Mouse (Mus musculus): ENCODE results near the gene Slc39a11. TPM values are rescaled to one million over a fixed set of nuclear protein-coding genes. Genes with fewer than 3 reads are reported as not detected.

The Slc39a11 gene
- total and polyA plus RNA-seq, 3 experiments, result 43.2 to 54.4 (median 51.0) TPM

- peaks cover 0 to 10% of the 10 kb centered on the region in 2 experiments; a peak in 2 of 4 replicates for H3K4me1 ChIP-seq (ENCODE audit: control insufficient read depth in 1 of 2, insufficient read depth in 2 of 2)
- no peaks in the 10 kb centered on the region for H3K27me3 ChIP-seq (replicated peaks)
- dilution Hi-C loops (cut with MboI; ENCODE audit: extremely low pct_ligation_motif_present, extremely low pct_unique_long_range_greater_than_20kb, low sequenced_read_pairs), result no loop called here
- 0 out of 2 replicates have a peak, but pooled peaks cover 3% of the 10 kb centered on the region for H3K79me2 ChIP-seq (replicated peaks; ENCODE audit: control insufficient read depth, extremely low read depth, insufficient read depth, poor library complexity, severe bottlenecking)
- no peak overlapping the region for H3K9ac ChIP-seq (ENCODE audit: insufficient read depth, low read depth)
- no peak overlapping the region for H3K4me2 ChIP-seq (ENCODE audit: insufficient read depth, low read depth, poor library complexity, severe bottlenecking)
- no peak overlapping the region for H3K27ac ChIP-seq (ENCODE audit: insufficient read depth, low read depth)
- H3K9me3 ChIP-seq (replicated peaks; ENCODE audit: low read length), result no peaks in the 10 kb centered on the region
- in situ Hi-C loops (cut with MboI; ENCODE audit: low pct_ligation_motif_present, low pct_unique_long_range_greater_than_20kb, low sequenced_read_pairs), result no loop called here
- H3K36me3 ChIP-seq (replicated peaks in 1 of 2; ENCODE audit: control insufficient read depth in 1 of 2, insufficient read depth in 1 of 2, low read length in 1 of 2), result peaks cover 85 to 90% of the 10 kb centered on the region in 2 experiments
- TF ChIP-seq EP300 (IDR thresholded peaks at IDR 0.05; ENCODE audit: low read length) (no peak), USF2 (conservative IDR thresholded peaks at IDR 0.05; ENCODE audit: low read depth, low read length) (no peak), UBTF (IDR thresholded peaks at IDR 0.05; ENCODE audit: low read depth, low read length) (no peak), ZC3H11A (IDR thresholded peaks at IDR 0.05; ENCODE audit: low read depth, low read length) (no peak), RAD21 (IDR thresholded peaks at IDR 0.05; ENCODE audit: low read depth, low read length) (no peak), MAZ (IDR thresholded peaks at IDR 0.05; ENCODE audit: low read depth, low read length) (no peak), BHLHE40 (IDR thresholded peaks at IDR 0.05; ENCODE audit: low read depth, low read length) (no peak)
- no peak for DNase-seq (ENCODE audit: extremely low read depth)
- no peak overlapping the region for H3K4me3 ChIP-seq (replicated peaks in 1 of 3; ENCODE audit: low read depth in 2 of 3, low read length in 2 of 3, poor library complexity in 1 of 3)
These were observed 8.4 kb upstream of the Slc39a11 start for GRCm38 (mm10) chr11:113658319-113658718.

- Histone ChIP-seq H3K4me1 (ENCODE audit: control insufficient read depth in 1 of 2, insufficient read depth in 2 of 2) (peaks cover 0 to 10% of the 10 kb centered on the region in 2 experiments; a peak in 2 of 4 replicates), H3K9ac (ENCODE audit: insufficient read depth, low read depth) (no peak overlapping the region), H3K4me2 (ENCODE audit: insufficient read depth, low read depth, poor library complexity, severe bottlenecking) (no peak overlapping the region), H3K36me3 (replicated peaks in 1 of 2; ENCODE audit: control insufficient read depth in 1 of 2, insufficient read depth in 1 of 2, low read length in 1 of 2) (peaks cover 89 to 96% of the 10 kb centered on the region in 2 experiments), H3K4me3 (replicated peaks in 1 of 3; ENCODE audit: low read depth in 2 of 3, low read length in 2 of 3, poor library complexity in 1 of 3) (no peak overlapping the region), H3K9me3 (replicated peaks; ENCODE audit: low read length) (no peaks in the 10 kb centered on the region), H3K27me3 (replicated peaks) (no peaks in the 10 kb centered on the region), H3K27ac (ENCODE audit: insufficient read depth, low read depth) (no peak overlapping the region), H3K79me2 (replicated peaks; ENCODE audit: control insufficient read depth, extremely low read depth, insufficient read depth, poor library complexity, severe bottlenecking) (0 out of 2 replicates have a peak, but pooled peaks cover 3% of the 10 kb centered on the region)
- no peak for DNase-seq (ENCODE audit: extremely low read depth)
- in situ Hi-C loops (cut with MboI; ENCODE audit: low pct_ligation_motif_present, low pct_unique_long_range_greater_than_20kb, low sequenced_read_pairs) (no loop called here), dilution Hi-C loops (cut with MboI; ENCODE audit: extremely low pct_ligation_motif_present, extremely low pct_unique_long_range_greater_than_20kb, low sequenced_read_pairs) (no loop called here)
- TF ChIP-seq RAD21 (IDR thresholded peaks at IDR 0.05; ENCODE audit: low read depth, low read length), result no peak
- TF ChIP-seq USF1 (IDR thresholded peaks at IDR 0.05; ENCODE audit: low read depth, low read length), result no peak
- TF ChIP-seq PAX5 (IDR thresholded peaks at IDR 0.05; ENCODE audit: low read length), result no peak
- no peak for TF ChIP-seq JUND (conservative IDR thresholded peaks at IDR 0.05; ENCODE audit: low read depth, low read length)
- no peak for TF ChIP-seq POLR2AphosphoS2 (IDR thresholded peaks at IDR 0.05; ENCODE audit: low read depth, low read length)
- no peak for TF ChIP-seq MYC (IDR thresholded peaks at IDR 0.05; ENCODE audit: low read depth, low read length)
- no peak for TF ChIP-seq MAZ (IDR thresholded peaks at IDR 0.05; ENCODE audit: low read depth, low read length)
- no peak for TF ChIP-seq MAX (IDR thresholded peaks at IDR 0.05; ENCODE audit: low read length)
- no peak for TF ChIP-seq CHD2 (IDR thresholded peaks at IDR 0.05; ENCODE audit: low read length)
- TF ChIP-seq CTCF (conservative IDR thresholded peaks at IDR 0.05 in 1 of 2, IDR thresholded peaks at IDR 0.05 in 1 of 2; ENCODE audit: low read depth in 2 of 2, low read length in 2 of 2), result no peak
These were observed 7.3 kb upstream of the Slc39a11 start for GRCm38 (mm10) chr11:113657221-113657620.

Measured in CH12.LX (cell line).